Mouse (Mus musculus): ENCODE data around the gene 4930595D18Rik. TPM values are rescaled to one million over a fixed set of nuclear protein-coding genes. Genes with fewer than 3 reads are reported as not detected.

The 4930595D18Rik gene
- polyA plus RNA-seq, 1 experiment, result not detected

GRCm38 (mm10) chr12:111162312-111163061 lies 21.8 kb downstream of the 4930595D18Rik start:
- Histone ChIP-seq H3K4me3 (ENCODE audit: control insufficient read depth, insufficient read depth, low read length) (no peak overlapping the region), H3K27me3 (ENCODE audit: control insufficient read depth, insufficient read depth, low read length) (no peaks in the 10 kb centered on the region), H3K4me1 (replicated peaks; ENCODE audit: control insufficient read depth, insufficient read depth, low read length) (peaks cover 48% of the 10 kb centered on the region), H3K27ac (ENCODE audit: control insufficient read depth, insufficient read depth, low read length) (no peak overlapping the region), H3K36me3 (ENCODE audit: control insufficient read depth, insufficient read depth, low read length) (no peaks in the 10 kb centered on the region)
- TF ChIP-seq CTCF (IDR thresholded peaks at IDR 0.05; ENCODE audit: borderline replicate concordance, control insufficient read depth, extremely low read depth, insufficient read depth, low read length, poor library complexity), result no peak
- no peak for TF ChIP-seq POLR2A (IDR thresholded peaks at IDR 0.05; ENCODE audit: control insufficient read depth, extremely low read depth, insufficient read depth, low read length, poor library complexity)
- DNase-seq, result no peak
- 37% methylated on average over 16 of the region's 16 CpGs for WGBS

DNA sequence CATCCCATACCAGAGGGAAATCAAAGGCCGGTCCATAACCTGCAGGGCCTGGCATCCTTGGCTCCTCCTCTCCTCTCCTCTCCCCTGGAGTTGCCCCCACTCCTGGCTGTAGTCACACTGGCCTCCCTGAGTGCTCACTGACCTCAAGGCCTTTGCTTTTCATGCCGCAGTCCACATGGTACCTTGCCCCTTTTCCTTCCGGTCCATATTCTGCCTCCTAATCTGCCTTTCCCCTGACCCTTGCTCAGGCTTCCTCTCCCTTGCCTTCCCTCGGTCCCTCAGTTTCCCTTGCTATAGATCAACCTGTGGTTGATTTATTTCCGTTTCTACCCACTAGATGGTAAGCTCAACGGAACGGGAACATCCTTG lies 22.4 kb downstream of the 4930595D18Rik start:
- DNase-seq, result no peak
- peaks cover 48% of the 10 kb centered on the region for H3K4me1 ChIP-seq (replicated peaks; ENCODE audit: control insufficient read depth, insufficient read depth, low read length)
- 37% methylated on average over 7 of the region's 7 CpGs for WGBS

GRCm38 (mm10) chr12:111160871-111161270 lies 23.4 kb downstream of the 4930595D18Rik start:
- WGBS, result 94% methylated on average over 10 of the region's 10 CpGs
- no peak overlapping the region for H3K27ac ChIP-seq (ENCODE audit: control insufficient read depth, insufficient read depth, low read length)

More for the DNA sequence above, 22.4 kb downstream of the 4930595D18Rik start:
- H3K27me3 ChIP-seq (ENCODE audit: control insufficient read depth, insufficient read depth, low read length), result no peaks in the 10 kb centered on the region
- H3K36me3 ChIP-seq (ENCODE audit: control insufficient read depth, insufficient read depth, low read length), result no peaks in the 10 kb centered on the region
- H3K27ac ChIP-seq (ENCODE audit: control insufficient read depth, insufficient read depth, low read length), result no peak overlapping the region
- TF ChIP-seq CTCF (IDR thresholded peaks at IDR 0.05; ENCODE audit: borderline replicate concordance, control insufficient read depth, extremely low read depth, insufficient read depth, low read length, poor library complexity) (no peak), POLR2A (IDR thresholded peaks at IDR 0.05; ENCODE audit: control insufficient read depth, extremely low read depth, insufficient read depth, low read length, poor library complexity) (no peak)
- no peak overlapping the region for H3K4me3 ChIP-seq (ENCODE audit: control insufficient read depth, insufficient read depth, low read length)

GRCm38 (mm10) chr12:111159659-111160428 lies 24.4 kb downstream of the 4930595D18Rik start:
- peaks cover 38% of the 10 kb centered on the region for H3K4me1 ChIP-seq (replicated peaks; ENCODE audit: control insufficient read depth, insufficient read depth, low read length)
- 5% methylated on average over 12 of the region's 12 CpGs for WGBS
- H3K27me3 ChIP-seq (ENCODE audit: control insufficient read depth, insufficient read depth, low read length), result no peaks in the 10 kb centered on the region
- H3K27ac ChIP-seq (ENCODE audit: control insufficient read depth, insufficient read depth, low read length), result peak overlapping the region; percentile 83
- peak; percentile 79 for DNase-seq
- no peaks in the 10 kb centered on the region for H3K36me3 ChIP-seq (ENCODE audit: control insufficient read depth, insufficient read depth, low read length)
- TF ChIP-seq CTCF (IDR thresholded peaks at IDR 0.05; ENCODE audit: borderline replicate concordance, control insufficient read depth, extremely low read depth, insufficient read depth, low read length, poor library complexity) (no peak), POLR2A (IDR thresholded peaks at IDR 0.05; ENCODE audit: control insufficient read depth, extremely low read depth, insufficient read depth, low read length, poor library complexity) (peak; percentile 37; the same call in 1 of the 2 replicates)
- peak overlapping the region; percentile 10; the same call in 1 of the 2 replicates for H3K4me3 ChIP-seq (ENCODE audit: control insufficient read depth, insufficient read depth, low read length)

More at GRCm38 (mm10) chr12:111160871-111161270, 23.4 kb downstream of the 4930595D18Rik start:
- TF ChIP-seq CTCF (IDR thresholded peaks at IDR 0.05; ENCODE audit: borderline replicate concordance, control insufficient read depth, extremely low read depth, insufficient read depth, low read length, poor library complexity), result no peak
- TF ChIP-seq POLR2A (IDR thresholded peaks at IDR 0.05; ENCODE audit: control insufficient read depth, extremely low read depth, insufficient read depth, low read length, poor library complexity), result no peak
- H3K36me3 ChIP-seq (ENCODE audit: control insufficient read depth, insufficient read depth, low read length), result no peaks in the 10 kb centered on the region
- peaks cover 48% of the 10 kb centered on the region for H3K4me1 ChIP-seq (replicated peaks; ENCODE audit: control insufficient read depth, insufficient read depth, low read length)
- H3K4me3 ChIP-seq (ENCODE audit: control insufficient read depth, insufficient read depth, low read length), result no peak overlapping the region
- H3K27me3 ChIP-seq (ENCODE audit: control insufficient read depth, insufficient read depth, low read length), result no peaks in the 10 kb centered on the region
- no peak for DNase-seq

GRCm38 (mm10) chr12:111155756-111156155 lies 28.5 kb downstream of the 4930595D18Rik start:
- peaks cover 20% of the 10 kb centered on the region for H3K4me1 ChIP-seq (replicated peaks; ENCODE audit: control insufficient read depth, insufficient read depth, low read length)
- TF ChIP-seq POLR2A (IDR thresholded peaks at IDR 0.05; ENCODE audit: control insufficient read depth, extremely low read depth, insufficient read depth, low read length, poor library complexity) (no peak), CTCF (IDR thresholded peaks at IDR 0.05; ENCODE audit: borderline replicate concordance, control insufficient read depth, extremely low read depth, insufficient read depth, low read length, poor library complexity) (no peak)
- WGBS, result 78% methylated on average over 1 of the region's 1 CpGs
- no peaks in the 10 kb centered on the region for H3K36me3 ChIP-seq (ENCODE audit: control insufficient read depth, insufficient read depth, low read length)
- no peaks in the 10 kb centered on the region for H3K27me3 ChIP-seq (ENCODE audit: control insufficient read depth, insufficient read depth, low read length)
- no peak overlapping the region for H3K27ac ChIP-seq (ENCODE audit: control insufficient read depth, insufficient read depth, low read length)
- DNase-seq, result no peak
- no peak overlapping the region for H3K4me3 ChIP-seq (ENCODE audit: control insufficient read depth, insufficient read depth, low read length)

DNA sequence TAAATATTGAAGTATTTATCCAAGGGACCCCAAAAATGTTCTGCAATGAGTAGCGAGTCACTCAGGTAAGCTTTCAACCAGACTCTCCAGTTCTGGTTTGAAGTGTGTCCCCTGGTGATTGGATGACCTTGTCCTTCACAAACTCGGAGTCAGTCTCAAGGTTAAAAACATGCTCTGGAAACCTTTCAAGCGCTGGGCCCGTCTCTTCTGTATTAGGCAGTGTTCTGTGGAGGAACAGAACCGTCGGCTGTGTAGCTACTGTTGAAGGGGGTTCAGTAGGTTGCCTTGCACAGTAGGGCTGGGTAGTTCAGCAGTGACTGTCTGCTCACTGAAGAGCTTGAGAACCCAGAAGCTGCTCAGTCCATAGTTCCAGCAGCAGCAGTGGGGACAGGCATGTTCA lies 29.6 kb downstream of the 4930595D18Rik start:
- WGBS, result 98% methylated on average over 6 of the region's 6 CpGs
- H3K4me1 ChIP-seq (replicated peaks; ENCODE audit: control insufficient read depth, insufficient read depth, low read length), result peaks cover 15% of the 10 kb centered on the region
- H3K27ac ChIP-seq (ENCODE audit: control insufficient read depth, insufficient read depth, low read length), result no peak overlapping the region
- no peak for TF ChIP-seq POLR2A (IDR thresholded peaks at IDR 0.05; ENCODE audit: control insufficient read depth, extremely low read depth, insufficient read depth, low read length, poor library complexity)
- TF ChIP-seq CTCF (IDR thresholded peaks at IDR 0.05; ENCODE audit: borderline replicate concordance, control insufficient read depth, extremely low read depth, insufficient read depth, low read length, poor library complexity), result no peak
- H3K4me3 ChIP-seq (ENCODE audit: control insufficient read depth, insufficient read depth, low read length), result no peak overlapping the region
- no peaks in the 10 kb centered on the region for H3K27me3 ChIP-seq (ENCODE audit: control insufficient read depth, insufficient read depth, low read length)
- H3K36me3 ChIP-seq (ENCODE audit: control insufficient read depth, insufficient read depth, low read length), result no peaks in the 10 kb centered on the region
- DNase-seq, result no peak

All from thymus, adult 2 months (tissue).